Comparison of ENCODE assay signal across 20 mouse cellular contexts in genomic region chr17:75304807-75305420, GRCm38 (mm10).
"Had no signal": no experiment of that assay in that cellular context is flagged by ENCODE, and none has a peak within 500 bp of the region (broad histone marks: within the 10 kb centered on the region; RNA-seq: fewer than 3 reads in every experiment).

No protein-coding gene starts in this region.

- DNase-seq: kidney, adult 8-10 months; kidney, postnatal 36 days; left cerebral cortex, postnatal 4 days; liver, postnatal 0 days; lung, embryonic 14.5 days; right cerebral cortex, adult 18-20 months; right cerebral cortex, postnatal 25 days; thymus, postnatal 25 days had no signal

- H3K27me3 ChIP-seq: limb, embryonic 12.5 days; limb, embryonic 15.5 days; midbrain, embryonic 12.5 days; midbrain, embryonic 15.5 days; neural tube, embryonic 12.5 days; neural tube, embryonic 15.5 days; stomach, embryonic 15.5 days had no signal

- H3K27ac ChIP-seq: kidney, postnatal 0 days; limb, embryonic 12.5 days; limb, embryonic 15.5 days; liver, embryonic 14.5 days; macrophage; midbrain, embryonic 12.5 days; midbrain, embryonic 15.5 days; neural tube, embryonic 12.5 days; neural tube, embryonic 15.5 days; stomach, embryonic 15.5 days had no signal

- H3K4me1 ChIP-seq: midbrain, embryonic 15.5 days; neural tube, embryonic 12.5 days; neural tube, embryonic 15.5 days; stomach, embryonic 15.5 days had no signal

- H3K36me3 ChIP-seq: midbrain, embryonic 12.5 days; midbrain, embryonic 15.5 days; neural tube, embryonic 12.5 days; neural tube, embryonic 15.5 days; stomach, embryonic 15.5 days had no signal

- H3K4me3 ChIP-seq: limb, embryonic 12.5 days; limb, embryonic 15.5 days; midbrain, embryonic 12.5 days; midbrain, embryonic 15.5 days; neural tube, embryonic 12.5 days; neural tube, embryonic 15.5 days; stomach, embryonic 15.5 days had no signal

- H3K4me2 ChIP-seq: limb, embryonic 12.5 days; limb, embryonic 15.5 days; liver, embryonic 11.5 days; lung, embryonic 14.5 days; midbrain, embryonic 12.5 days; midbrain, embryonic 15.5 days; neural tube, embryonic 12.5 days; neural tube, embryonic 15.5 days; stomach, embryonic 15.5 days had no signal

- ATAC-seq: liver, postnatal 0 days; lung, postnatal 0 days; midbrain, embryonic 15.5 days had no signal

- H3K9ac ChIP-seq: limb, embryonic 12.5 days; limb, embryonic 15.5 days; liver, embryonic 14.5 days; liver, postnatal 0 days; lung, embryonic 14.5 days; midbrain, embryonic 12.5 days; midbrain, embryonic 15.5 days; neural tube, embryonic 12.5 days; neural tube, embryonic 15.5 days; stomach, embryonic 15.5 days had no signal

- H3K9me3 ChIP-seq: limb, embryonic 12.5 days; limb, embryonic 15.5 days; midbrain, embryonic 12.5 days; midbrain, embryonic 15.5 days; neural tube, embryonic 12.5 days; neural tube, embryonic 15.5 days; stomach, embryonic 15.5 days had no signal
